Mouse (Mus musculus) liver, postnatal 0 days (tissue): Measurements from ENCODE around the gene Kcnb1. TPM values are rescaled to one million over a fixed set of nuclear protein-coding genes. Genes with fewer than 3 reads are reported as not detected.

Experiments used
- ATAC-seq: fragments of 200-750 bp; cut with Nextera tagmentation; 2 replicates; pipeline ENCODE4 v1.8.0; 2017; ENCODE audit warnings: mild to moderate bottlenecking, moderate library complexity
- DNase-seq: peaks from one replicate; pipeline ENCODE4 v3.0.0-alpha.2; 2016
- H3K27ac ChIP-seq: fragments of 300-500 bp; sonication (generic); 2 replicates; pipeline ENCODE4 v1.5.1; 2014; ENCODE audit warnings: antibody characterized with exemption, moderate library complexity, mild to moderate bottlenecking, low read depth
- H3K27me3 ChIP-seq: fragments of 300-500 bp; sonication (generic); 2 replicates; pipeline ENCODE4 v1.6.1; 2014; ENCODE audit warnings: low read length, control low read depth, mixed read lengths; ENCODE audit not compliant: insufficient read depth
- H3K36me3 ChIP-seq: fragments of 300-500 bp; sonication (generic); replicated peaks from 2 replicates; pipeline ENCODE4 v1.6.1; 2014; ENCODE audit warnings: mild to moderate bottlenecking, control low read depth, low read length, moderate library complexity, mixed read lengths; ENCODE audit not compliant: insufficient read depth
- H3K4me1 ChIP-seq: fragments of 300-500 bp; sonication (generic); 2 replicates; pipeline ENCODE4 v1.6.1; 2014; ENCODE audit warnings: antibody characterized with exemption, mild to moderate bottlenecking, control low read depth; ENCODE audit not compliant: insufficient read depth
- H3K4me2 ChIP-seq: fragments of 300-500 bp; sonication (generic); 2 replicates; pipeline ENCODE4 v1.6.1; 2014; ENCODE audit warnings: low read depth, mild to moderate bottlenecking, low read length, moderate library complexity, mixed read lengths
- H3K4me3 ChIP-seq: fragments of 300-500 bp; sonication (generic); 2 replicates; pipeline ENCODE4 v1.5.1; 2014; ENCODE audit warnings: low read depth, low read length
- H3K9ac ChIP-seq: fragments of 300-500 bp; sonication (generic); replicated peaks from 2 replicates; pipeline ENCODE4 v1.6.1; 2014; ENCODE audit warnings: mild to moderate bottlenecking, moderate library complexity
- H3K9me3 ChIP-seq: fragments of 300-500 bp; sonication (generic); 2 replicates; pipeline ENCODE4 v1.6.1; 2016; ENCODE audit warnings: mild to moderate bottlenecking, control low read depth, low read length, mixed read lengths
- CTCF ChIP-seq: sonication (generic); IDR thresholded peaks from 2 replicates; pipeline ENCODE4 v1.5.1; 2016; ENCODE audit warnings: antibody characterized with exemption, low read depth
- EP300 ChIP-seq: IDR thresholded peaks from 2 replicates; pipeline ENCODE4 v1.6.1; 2016; ENCODE audit warnings: antibody characterized with exemption, low read depth, mild to moderate bottlenecking
- WGBS: fragments of 180-500 bp; shearing (Covaris S2); extraction: QIAGEN DNeasy Blood & Tissue Kit; methylation state at CpG from one replicate; pipeline ENCODE4 v1.1.7; 2014; ENCODE audit not compliant: insufficient replicate concordance; 5-methylcytosine and 5-hydroxymethylcytosine counted together
- polyA plus RNA-seq: library from polyadenylated mRNA; unstranded; fragments of >200 nt; fragmentation: Nextera tagmentation; extraction: Ambion mirVana; gene quantifications from 2 replicates; pipeline ENCODE4 v1.2.1, GENCODE M21; 2015

Gene Kcnb1
- polyA plus RNA-seq, 1 experiment from 2014 or later = 0.11 TPM

DNA sequence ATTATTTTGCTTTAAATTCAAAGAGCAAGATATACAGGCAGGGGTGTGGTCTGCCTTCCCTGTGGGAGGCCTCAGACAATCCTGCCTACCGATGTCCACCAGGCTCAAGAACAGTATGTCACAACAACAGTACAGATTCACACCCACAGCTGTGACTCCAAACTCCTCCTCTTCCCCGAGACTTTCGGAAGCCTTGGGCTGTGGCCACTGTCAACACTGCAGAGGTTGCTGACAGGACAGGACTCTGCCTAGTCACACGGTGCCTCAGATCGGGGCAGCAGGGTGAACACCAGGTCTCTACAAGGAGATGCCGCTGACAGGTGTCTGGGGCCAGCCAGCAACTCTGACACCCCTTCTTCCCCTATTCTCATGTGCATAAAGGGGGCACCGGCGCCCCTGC lies 42.2 kb downstream of the Kcnb1 start:
- Histone ChIP-seq H3K36me3 (no peaks in the 10 kb centered on the region), H3K9me3 (no peaks in the 10 kb centered on the region), H3K4me1 (0 out of 2 replicates have a peak, but pooled peaks cover 4% of the 10 kb centered on the region), H3K4me2 (no peak overlapping the region), H3K27me3 (no peaks in the 10 kb centered on the region), H3K27ac (0 out of 2 replicates have a peak overlapping the region, but pooled peaks have one; percentile 40), H3K9ac (no peak overlapping the region), H3K4me3 (no peak overlapping the region)
- ATAC-seq (peak; percentile 86), DNase-seq (peak; percentile 31)
- 51% methylated on average over 8 of the region's 8 CpGs for WGBS
- TF ChIP-seq CTCF (no peak), EP300 (no peak)

DNA sequence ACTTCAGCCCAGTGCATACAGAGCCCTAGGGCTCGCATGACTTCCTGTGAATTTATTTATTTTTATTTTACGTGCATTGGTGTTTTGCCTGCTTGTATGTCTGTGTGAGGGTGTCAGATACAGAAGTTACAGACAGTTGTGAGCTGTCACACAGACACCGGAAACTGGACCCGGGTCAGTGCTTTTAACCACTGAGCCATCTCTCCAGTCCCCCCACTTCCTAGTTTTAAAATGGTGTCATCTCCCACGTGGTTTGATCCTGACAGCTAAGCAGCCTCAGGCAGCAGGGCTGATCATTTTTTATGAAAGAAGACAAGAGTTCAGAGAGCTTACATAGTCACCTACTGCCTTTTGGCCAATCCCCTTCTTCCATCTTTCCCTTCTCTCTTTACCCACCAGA lies 44.1 kb downstream of the Kcnb1 start:
- ATAC-seq (no peak), DNase-seq (no peak)
- H3K4me1 ChIP-seq = 0 out of 2 replicates have a peak, but pooled peaks cover 4% of the 10 kb centered on the region
- no peak overlapping the region for H3K9ac ChIP-seq
- no peak for TF ChIP-seq EP300
- no peak for TF ChIP-seq CTCF
- H3K27me3 ChIP-seq = no peaks in the 10 kb centered on the region
- H3K4me3 ChIP-seq = no peak overlapping the region
- no peak overlapping the region for H3K27ac ChIP-seq
- no peak overlapping the region for H3K4me2 ChIP-seq
- WGBS = 40% methylated on average over 5 of the region's 5 CpGs
- no peaks in the 10 kb centered on the region for H3K36me3 ChIP-seq
- no peaks in the 10 kb centered on the region for H3K9me3 ChIP-seq

DNA sequence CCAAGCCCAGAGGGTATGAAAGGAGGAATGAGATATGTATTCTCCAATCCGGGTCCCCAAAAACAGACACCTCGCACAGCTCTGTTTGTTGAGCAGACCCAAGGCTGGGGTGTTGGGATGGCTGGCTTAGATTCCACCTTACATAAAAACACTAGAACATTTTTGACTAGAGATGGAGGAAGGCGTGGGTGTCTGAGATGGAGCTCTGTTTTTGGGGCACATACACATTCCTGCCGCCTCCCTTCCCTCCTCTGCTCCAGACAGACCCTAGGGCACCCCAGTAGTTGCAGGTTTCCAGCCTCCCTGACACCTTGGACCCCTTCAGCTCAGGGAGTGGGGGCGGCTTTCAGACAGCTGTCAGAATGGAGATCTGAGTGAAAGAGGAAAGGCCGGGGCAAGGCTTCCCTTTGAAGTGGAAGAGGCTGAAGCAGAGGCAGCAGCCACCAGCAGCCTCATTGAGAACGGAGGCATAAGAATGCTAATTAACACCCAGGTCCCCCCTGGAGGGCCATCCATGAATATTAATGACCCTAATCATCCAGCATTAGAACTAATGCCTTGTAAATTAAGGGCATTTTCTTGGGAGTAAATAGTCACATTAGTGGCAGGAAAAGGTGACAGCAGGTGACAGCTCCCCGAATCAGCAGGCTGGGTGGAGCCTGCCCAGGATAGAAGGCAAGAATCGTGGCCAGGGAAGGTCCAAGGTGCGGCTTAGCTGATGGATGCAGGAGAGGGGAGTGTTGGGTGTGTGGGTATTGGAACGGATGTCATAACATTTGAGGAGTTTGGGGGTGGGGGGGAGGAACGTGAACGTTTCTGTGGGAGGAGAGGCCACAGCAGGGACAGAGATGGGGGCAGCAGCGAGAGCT lies 45.3 kb downstream of the Kcnb1 start:
- Histone ChIP-seq H3K4me3 (no peak overlapping the region), H3K4me1 (0 out of 2 replicates have a peak, but pooled peaks cover 4% of the 10 kb centered on the region), H3K27ac (no peak overlapping the region), H3K9ac (no peak overlapping the region), H3K36me3 (no peaks in the 10 kb centered on the region), H3K4me2 (no peak overlapping the region), H3K9me3 (no peaks in the 10 kb centered on the region), H3K27me3 (no peaks in the 10 kb centered on the region)
- no peak for TF ChIP-seq EP300
- TF ChIP-seq CTCF = no peak
- DNase-seq (no peak), ATAC-seq (no peak)
- WGBS = 16% methylated on average over 14 of the region's 14 CpGs

DNA sequence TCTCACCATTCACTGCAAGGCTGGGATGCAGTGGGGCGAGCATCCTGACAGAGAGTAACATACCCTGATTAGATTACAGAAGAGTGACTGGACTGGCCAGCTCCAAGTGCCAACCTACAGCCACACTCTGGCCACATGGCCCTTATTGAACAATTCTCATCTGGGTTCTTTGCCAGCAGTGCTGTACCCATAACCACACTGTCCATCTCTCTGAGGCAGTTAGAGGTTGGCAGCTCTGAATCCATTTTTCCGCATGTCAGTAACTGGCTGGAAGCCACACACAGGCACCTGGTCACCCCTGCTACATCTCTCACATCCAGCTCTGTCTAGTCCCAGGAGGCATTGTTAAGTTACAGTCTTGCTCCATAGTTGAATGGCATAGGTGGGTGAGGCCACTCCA lies 46.0 kb downstream of the Kcnb1 start:
- TF ChIP-seq CTCF (no peak), EP300 (no peak)
- Histone ChIP-seq H3K4me1 (0 out of 2 replicates have a peak, but pooled peaks cover 4% of the 10 kb centered on the region), H3K9me3 (no peaks in the 10 kb centered on the region), H3K4me2 (no peak overlapping the region), H3K9ac (no peak overlapping the region), H3K4me3 (no peak overlapping the region), H3K36me3 (no peaks in the 10 kb centered on the region), H3K27ac (no peak overlapping the region), H3K27me3 (no peaks in the 10 kb centered on the region)
- 67% methylated on average over 2 of the region's 2 CpGs for WGBS
- DNase-seq (no peak), ATAC-seq (no peak)

DNA sequence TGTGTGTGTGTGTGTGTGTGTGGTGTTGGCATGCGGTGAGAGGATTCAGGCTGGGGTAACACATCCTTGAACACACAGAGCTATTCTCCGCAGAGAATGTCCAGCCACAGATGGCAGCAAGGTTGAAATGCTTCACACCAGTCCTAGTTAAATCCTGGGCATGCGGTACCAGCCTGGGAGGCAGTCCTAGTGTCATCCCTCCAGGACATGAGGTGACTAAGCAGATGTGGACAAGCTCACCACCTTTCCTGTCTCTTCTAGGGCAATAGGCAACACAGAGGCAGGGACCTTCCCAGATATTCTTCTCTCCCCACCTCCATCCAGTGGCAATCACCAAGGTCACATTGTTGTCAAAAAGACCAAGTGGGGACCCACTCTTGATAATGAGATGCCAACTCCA lies 47.7 kb downstream of the Kcnb1 start:
- Histone ChIP-seq H3K9me3 (no peaks in the 10 kb centered on the region), H3K9ac (no peak overlapping the region), H3K27ac (no peak overlapping the region), H3K4me2 (no peak overlapping the region), H3K36me3 (no peaks in the 10 kb centered on the region), H3K4me1 (0 out of 2 replicates have a peak, but pooled peaks cover 2% of the 10 kb centered on the region), H3K4me3 (no peak overlapping the region), H3K27me3 (no peaks in the 10 kb centered on the region)
- TF ChIP-seq EP300 (no peak), CTCF (no peak)
- DNase-seq (no peak), ATAC-seq (no peak)
- 94% methylated on average over 2 of the region's 3 CpGs for WGBS

DNA sequence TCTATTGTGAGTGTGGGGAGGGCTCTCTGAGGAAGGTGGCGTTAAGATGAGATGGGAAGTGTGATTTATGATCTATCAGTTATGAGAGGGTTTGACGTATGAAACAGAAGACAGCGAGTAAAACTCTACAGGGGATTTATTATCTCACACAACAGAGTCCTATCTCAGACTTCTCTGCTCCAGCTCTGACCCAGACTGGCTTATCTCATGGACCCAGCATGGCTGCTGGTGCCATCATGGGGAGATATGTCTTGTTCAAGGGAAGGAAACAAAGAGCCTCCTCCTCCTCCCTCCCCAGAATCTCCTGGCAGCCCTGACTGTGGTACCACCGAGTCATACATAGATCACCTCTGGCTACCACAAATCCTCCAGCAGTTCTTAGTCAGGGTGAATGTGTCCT lies 48.1 kb downstream of the Kcnb1 start:
- no peak overlapping the region for H3K9ac ChIP-seq
- H3K27me3 ChIP-seq = no peaks in the 10 kb centered on the region
- DNase-seq = no peak
- H3K9me3 ChIP-seq = no peaks in the 10 kb centered on the region
- WGBS = 44% methylated on average over 4 of the region's 4 CpGs
- peak; percentile 74 for ATAC-seq
- no peak overlapping the region for H3K4me3 ChIP-seq
- no peak overlapping the region for H3K27ac ChIP-seq
- no peaks in the 10 kb centered on the region for H3K4me1 ChIP-seq
- H3K4me2 ChIP-seq = 0 out of 2 replicates have a peak overlapping the region, but pooled peaks have one; percentile 15
- no peaks in the 10 kb centered on the region for H3K36me3 ChIP-seq
- TF ChIP-seq EP300 (peak; percentile 88), CTCF (no peak)
